Mouse (Mus musculus): ENCODE data around the gene Fam78a.

- TF ChIP-seq CTCF (IDR thresholded peaks at IDR 0.05; ENCODE audit: control insufficient read depth, insufficient read depth, insufficient read length): peak; percentile 65
- TF ChIP-seq USF1 (IDR thresholded peaks at IDR 0.05; ENCODE audit: low read depth): no peak
- TF ChIP-seq CEBPB (IDR thresholded peaks at IDR 0.05; ENCODE audit: low read depth): no peak
- no peak for TF ChIP-seq FOSL1 (IDR thresholded peaks at IDR 0.05; ENCODE audit: insufficient read depth, low read length, poor library complexity, severe bottlenecking)
- no peak for TF ChIP-seq MAX (IDR thresholded peaks at IDR 0.05)
- no peak for TF ChIP-seq MYOG (IDR thresholded peaks at IDR 0.05; ENCODE audit: control insufficient read depth, extremely low read depth, insufficient read length)
- no peak for TF ChIP-seq MYOD1 (IDR thresholded peaks at IDR 0.05; ENCODE audit: control insufficient read depth, insufficient read length, low read depth)
Measured at GRCm38 (mm10) chr2:32134039-32134438, 49.4 kb upstream of the Fam78a start.

All from C2C12 (cell line).